Comparison of ENCODE assay signal across 19 mouse cellular contexts in genomic region chr1:82820626-82821186, GRCm38 (mm10). TPM values are rescaled to one million over a fixed set of nuclear protein-coding genes. Genes with fewer than 3 reads are reported as not detected.
DNase-seq lines count a peak whose midpoint lies in the region; ATAC-seq and TF ChIP-seq lines count a peak whose summit lies in the region.
"Had no signal": no experiment of that assay in that cellular context is flagged by ENCODE, and none has a peak within 500 bp of the region (broad histone marks: within the 10 kb centered on the region; RNA-seq: fewer than 3 reads in every experiment).

No protein-coding gene starts in this region.

- TF ChIP-seq CTCF in lung, embryonic 14.5 days (IDR thresholded peaks at IDR 0.05; ENCODE audit: low read depth), result no peak

- ATAC-seq in heart, embryonic 11.5 days (replicated peaks; ENCODE audit: insufficient number of reproducible peaks, low FRiP score, low TSS enrichment), result no peak
- ATAC-seq in lung, embryonic 14.5 days (ENCODE audit: insufficient read depth), result no peak
- ATAC-seq: midbrain, embryonic 16.5 days had no signal

- no peak for DNase-seq in heart, adult 9 months (ENCODE audit: low spot score in 2 of 2)
- DNase-seq in lung, embryonic 14.5 days, result no peak
- DNase-seq in lung, postnatal 10 days, result no peak
- no peak for DNase-seq in spleen, postnatal 36 days (ENCODE audit: low spot score in 2 of 2)
- no peak for DNase-seq in spleen, postnatal 10 days (ENCODE audit: low spot score in 2 of 2)
- DNase-seq: cerebellum, adult 11 months; kidney, adult 18-20 months; kidney, postnatal 14 days; lung, adult 18-20 months; thymus, postnatal 25 days had no signal

- H3K36me3 ChIP-seq in heart, embryonic 11.5 days (ENCODE audit: control insufficient read depth, insufficient read depth, low read length), result no peaks in the 10 kb centered on the region
- no peaks in the 10 kb centered on the region for H3K36me3 ChIP-seq in lung, embryonic 14.5 days (ENCODE audit: insufficient read depth)
- H3K36me3 ChIP-seq: embryonic facial prominence, embryonic 12.5 days; forebrain, embryonic 10.5 days; hindbrain, embryonic 10.5 days had no signal

- peak overlapping the region; percentile 70; the same call in 1 of the 2 replicates for H3K27ac ChIP-seq in heart, embryonic 11.5 days (ENCODE audit: low read depth, low read length)
- H3K27ac ChIP-seq in lung, embryonic 14.5 days (ENCODE audit: low read depth), result 0 out of 2 replicates have a peak overlapping the region, but pooled peaks have one; percentile 3
- peak overlapping the region; percentile 76; the same call in 1 of the 2 replicates for H3K27ac ChIP-seq in brown adipose tissue, adult 24 weeks (replicated peaks; ENCODE audit: low read depth, low read length)
- H3K27ac ChIP-seq: embryonic facial prominence, embryonic 12.5 days; hindbrain, embryonic 10.5 days had no signal

- no peaks in the 10 kb centered on the region for H3K9me3 ChIP-seq in heart, embryonic 11.5 days (replicated peaks; ENCODE audit: control insufficient read depth, low read length)
- H3K9me3 ChIP-seq in lung, embryonic 14.5 days (ENCODE audit: low read depth, low read length), result no peaks in the 10 kb centered on the region
- H3K9me3 ChIP-seq: embryonic facial prominence, embryonic 12.5 days; forebrain, embryonic 10.5 days; hindbrain, embryonic 10.5 days had no signal

- no peak overlapping the region for H3K9ac ChIP-seq in heart, embryonic 11.5 days (ENCODE audit: low read depth, low read length)
- H3K9ac ChIP-seq in lung, embryonic 14.5 days, result no peak overlapping the region
- H3K9ac ChIP-seq: embryonic facial prominence, embryonic 12.5 days had no signal

- 76% methylated on average over 3 of the region's 3 CpGs for WGBS in heart, embryonic 11.5 days (ENCODE audit: insufficient replicate concordance)
- whole genome bisulfite sequencing in lung, embryonic 14.5 days, result 73% methylated on average over 3 of the region's 3 CpGs

- H3K27me3 ChIP-seq in heart, embryonic 11.5 days (ENCODE audit: control insufficient read depth, insufficient read depth, low read length), result no peaks in the 10 kb centered on the region
- H3K27me3 ChIP-seq in lung, embryonic 14.5 days (ENCODE audit: insufficient read depth, low read length), result no peaks in the 10 kb centered on the region
- H3K27me3 ChIP-seq: embryonic facial prominence, embryonic 12.5 days had no signal

- H3K4me2 ChIP-seq in heart, embryonic 11.5 days, result peak overlapping the region; percentile 52; the same call in 1 of the 2 replicates
- no peak overlapping the region for H3K4me2 ChIP-seq in lung, embryonic 14.5 days
- H3K4me2 ChIP-seq: embryonic facial prominence, embryonic 12.5 days had no signal

- no peak overlapping the region for H3K4me3 ChIP-seq in heart, embryonic 11.5 days (ENCODE audit: low read depth, low read length)
- no peak overlapping the region for H3K4me3 ChIP-seq in lung, embryonic 14.5 days (ENCODE audit: low read depth, low read length)
- peak overlapping the region; percentile 52; the same call in 1 of the 2 replicates for H3K4me3 ChIP-seq in brown adipose tissue, adult 24 weeks (ENCODE audit: insufficient read depth, low read depth, low read length)
- H3K4me3 ChIP-seq: embryonic facial prominence, embryonic 12.5 days; forebrain, embryonic 10.5 days; hindbrain, embryonic 10.5 days had no signal

- H3K4me1 ChIP-seq in heart, embryonic 11.5 days (ENCODE audit: control insufficient read depth, insufficient read depth, low read length), result peaks cover 16% of the 10 kb centered on the region
- no peaks in the 10 kb centered on the region for H3K4me1 ChIP-seq in lung, embryonic 14.5 days (ENCODE audit: insufficient read depth)
- peaks cover 3% of the 10 kb centered on the region for H3K4me1 ChIP-seq in brown adipose tissue, adult 24 weeks (ENCODE audit: control insufficient read depth, insufficient read depth, insufficient read length, low read length)
- H3K4me1 ChIP-seq: hindbrain, embryonic 10.5 days had no signal

RNA-seq across cellular contexts. Expression of gene Agfg1, which starts 18.6 kb away (rescaled TPM):
- 42.2 and 43.8 TPM in 2 replicates for polyA plus RNA-seq in heart, embryonic 11.5 days (2014; fragmentation: Nextera tagmentation; extraction: Ambion mirVana)
- 47.8 and 48.4 TPM in 2 replicates for polyA plus RNA-seq in lung, embryonic 14.5 days (2014; fragmentation: Nextera tagmentation; extraction: Ambion mirVana)
- 24.7 and 26.5 TPM in 2 replicates for polyA plus RNA-seq in brown adipose tissue, adult 24 weeks (2012; ENCODE audit: insufficient read depth, insufficient read length, missing spikeins)

RNA-seq across cellular contexts. Expression of gene Gm47791, which starts 49.7 kb away (rescaled TPM):
- not detected in 2 replicates for polyA plus RNA-seq in heart, embryonic 11.5 days (2014; fragmentation: Nextera tagmentation; extraction: Ambion mirVana)
- polyA plus RNA-seq in lung, embryonic 14.5 days (2014; fragmentation: Nextera tagmentation; extraction: Ambion mirVana), result not detected in 2 replicates
- not detected in 2 replicates for polyA plus RNA-seq in brown adipose tissue, adult 24 weeks (2012; ENCODE audit: insufficient read depth, insufficient read length, missing spikeins)
- polyA plus RNA-seq: embryonic facial prominence, embryonic 12.5 days; forebrain, embryonic 10.5 days; frontal cortex, adult 2 months; hindbrain, embryonic 10.5 days; midbrain, embryonic 16.5 days; neural tube, embryonic 11.5 days; spleen, adult 2 months had no signal

RNA-seq across cellular contexts. Expression of gene Tm4sf20, which starts 52.4 kb away (rescaled TPM):
- 0.29 TPM in 1 of 2 replicates, not detected in the other for polyA plus RNA-seq in heart, embryonic 11.5 days (2014; fragmentation: Nextera tagmentation; extraction: Ambion mirVana)
- not detected in 2 replicates for polyA plus RNA-seq in lung, embryonic 14.5 days (2014; fragmentation: Nextera tagmentation; extraction: Ambion mirVana)
- polyA plus RNA-seq in brown adipose tissue, adult 24 weeks (2012; ENCODE audit: insufficient read depth, insufficient read length, missing spikeins), result not detected in 2 replicates
- polyA plus RNA-seq: embryonic facial prominence, embryonic 12.5 days; forebrain, embryonic 10.5 days; frontal cortex, adult 2 months; spleen, adult 2 months had no signal

Comparison
In these comparisons a context has a peak if more than half of its experiments do, and no peak if none do; other contexts are left out.
1. H3K27ac ChIP-seq: peak in every context shown above with its lines; median percentile 76 in brown adipose tissue, adult 24 weeks; 70 in heart, embryonic 11.5 days; 3 in lung, embryonic 14.5 days.